Mouse (Mus musculus) right cerebral cortex, postnatal 25 days (tissue): Measurements from ENCODE around the gene Rab11a.
"Not testable (repeated sequence)": the region's sequence is repeated elsewhere in the genome, so short reads cannot be mapped to it uniquely, and the experiment has no call there.

Experiments used
- DNase-seq: peaks from one replicate; pipeline ENCODE4 v3.0.0; 2022

The Rab11a gene

DNA sequence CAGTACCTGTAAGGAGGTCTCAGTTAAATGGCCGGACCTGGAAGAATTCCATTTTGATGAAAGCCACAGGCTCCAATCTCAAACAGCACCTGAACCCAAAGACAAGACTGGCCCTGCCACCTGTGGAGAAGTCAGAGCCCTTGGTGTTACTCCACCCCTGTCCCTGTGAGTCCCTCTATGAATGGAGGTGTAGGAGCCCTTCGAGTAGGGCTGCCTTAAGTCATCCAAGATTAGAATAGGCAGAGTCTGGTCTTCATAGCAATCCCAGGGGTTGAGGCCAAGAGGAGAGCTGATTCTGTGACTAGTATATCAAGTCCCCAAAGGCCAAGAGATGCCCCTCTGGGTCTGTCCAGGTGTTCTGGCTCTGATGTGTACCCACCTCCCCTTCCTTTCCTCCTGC lies 46.8 kb downstream of the Rab11a start:
- no peak for DNase-seq

DNA sequence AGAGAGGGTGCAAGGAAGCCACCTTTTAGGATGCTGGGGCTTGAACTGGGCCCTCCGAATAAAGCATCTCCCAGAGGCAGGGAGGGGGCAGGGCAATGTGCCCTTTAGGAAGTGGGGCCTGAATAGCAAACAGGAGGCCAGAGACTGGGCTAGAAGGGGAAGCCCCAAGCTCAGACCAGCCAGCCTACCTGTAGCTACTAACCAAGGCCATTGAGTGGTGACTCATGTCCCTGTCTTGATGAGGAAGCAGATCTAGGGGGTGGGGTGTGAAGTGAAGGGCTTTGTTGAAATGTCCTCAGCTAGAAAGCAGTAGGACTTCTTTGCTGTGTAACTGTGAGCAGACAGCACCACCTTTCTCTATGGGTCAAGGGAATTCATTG lies 49.6 kb downstream of the Rab11a start:
- DNase-seq, result no peak

- no peak for DNase-seq
These were observed 50.2 kb downstream of the Rab11a start for GRCm38 (mm10) chr9:64687122-64688014.

DNA sequence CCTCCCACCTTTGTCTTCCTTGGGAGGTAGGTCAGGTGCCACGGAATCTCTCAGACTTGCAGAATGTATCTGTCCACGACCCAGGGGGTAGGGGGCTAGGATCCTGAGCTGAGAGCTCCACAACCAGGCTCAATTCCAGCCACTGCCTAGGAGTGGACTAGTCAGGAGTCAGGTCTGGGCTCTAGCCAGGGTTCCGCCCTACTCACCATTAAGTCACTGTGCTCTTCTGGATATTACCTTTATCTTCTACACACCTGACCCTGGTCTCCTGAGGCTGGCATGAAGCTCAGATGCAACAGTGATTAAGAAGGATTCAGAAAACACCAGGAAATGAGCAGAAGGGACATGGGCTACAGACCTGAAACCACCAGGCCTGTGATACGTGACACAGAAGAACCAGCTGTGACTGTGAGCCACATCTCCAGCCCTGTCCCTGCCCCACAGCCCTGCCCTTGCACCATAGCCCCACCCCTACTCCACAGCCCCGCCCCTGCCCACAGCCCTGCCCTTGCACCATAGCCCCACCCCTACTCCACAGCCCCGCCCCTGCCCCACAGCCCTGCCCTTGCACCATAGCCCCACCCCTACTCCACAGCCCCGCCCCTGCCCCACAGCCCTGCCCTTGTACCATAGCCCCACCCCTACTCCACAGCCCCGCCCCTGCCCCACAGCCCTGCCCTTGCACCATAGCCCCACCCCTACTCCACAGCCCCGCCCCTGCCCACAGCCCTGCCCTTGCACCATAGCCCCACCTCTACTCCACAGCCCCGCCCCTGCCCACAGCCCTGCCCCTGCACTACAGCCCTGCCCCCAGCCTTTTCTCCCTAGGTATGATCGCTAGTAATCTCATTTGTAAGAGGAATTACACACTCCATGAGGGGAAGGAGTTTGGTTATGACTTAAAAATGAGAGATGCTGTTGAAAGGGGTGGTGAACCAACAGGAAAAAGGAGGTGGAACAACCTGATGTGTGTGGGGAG lies 65.9 kb downstream of the Rab11a start:
- not testable (repeated sequence) for DNase-seq

- no peak for DNase-seq
These were observed 69.6 kb downstream of the Rab11a start for GRCm38 (mm10) chr9:64668001-64668400.

DNA sequence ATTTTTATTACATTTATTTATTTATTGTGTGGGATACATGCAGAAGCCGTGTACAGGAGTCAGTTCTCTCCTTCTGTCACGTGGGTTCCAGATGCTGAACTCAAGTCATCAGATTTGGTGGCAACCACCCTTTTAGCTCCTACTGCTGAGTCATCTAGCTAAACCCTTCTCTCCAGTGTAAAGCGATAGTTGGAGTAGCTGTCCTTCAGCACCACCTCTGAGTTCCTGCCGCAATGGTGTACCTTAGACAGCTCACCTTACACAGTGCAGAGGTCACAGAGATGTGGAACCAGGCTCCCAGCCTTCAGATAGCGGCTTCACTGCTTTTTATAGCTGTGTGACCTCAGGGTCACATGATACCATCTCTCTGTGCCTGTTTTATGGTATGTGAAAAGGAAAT lies 70.0 kb downstream of the Rab11a start:
- DNase-seq, result no peak

GRCm38 (mm10) chr9:64666549-64666948 lies 71.0 kb downstream of the Rab11a start:
- DNase-seq, result no peak
